Mouse (Mus musculus) heart, embryonic 10.5 days (tissue): ENCODE results near the gene Olfr155. TPM values are rescaled to one million over a fixed set of nuclear protein-coding genes. Genes with fewer than 3 reads are reported as not detected.
A peak's percentile ranks its signal among the peaks of the same experiment; 100 is the strongest.

ENCODE experiments used
- DNase-seq: peaks from one replicate; pipeline ENCODE4 v3.0.0-alpha.2; 2017; ENCODE audit warnings: low spot score
- H3K27ac ChIP-seq: fragments of 300-500 bp; sonication (generic); 2 replicates; pipeline ENCODE4 v1.5.1; 2016; ENCODE audit warnings: mild to moderate bottlenecking
- H3K27me3 ChIP-seq: fragments of 300-500 bp; sonication (generic); 2 replicates; pipeline ENCODE4 v1.6.1; 2016; ENCODE audit warnings: mild to moderate bottlenecking; ENCODE audit not compliant: poor library complexity, insufficient read depth, severe bottlenecking
- H3K36me3 ChIP-seq: fragments of 300-500 bp; sonication (generic); 2 replicates; pipeline ENCODE4 v1.6.1; 2016; ENCODE audit warnings: mild to moderate bottlenecking, moderate library complexity
- H3K4me1 ChIP-seq: fragments of 300-500 bp; sonication (generic); 2 replicates; pipeline ENCODE4 v1.6.1; 2016; ENCODE audit warnings: mild to moderate bottlenecking
- H3K4me3 ChIP-seq: fragments of 300-500 bp; sonication (generic); 2 replicates; pipeline ENCODE4 v1.5.1; 2016; ENCODE audit warnings: mild to moderate bottlenecking, moderate library complexity
- H3K9me3 ChIP-seq: fragments of 300-500 bp; sonication (generic); 2 replicates; pipeline ENCODE4 v1.6.1; 2016; ENCODE audit warnings: mild to moderate bottlenecking, moderate library complexity
- WGBS: fragments of 180-500 bp; shearing (Covaris S2); methylation state at CpG from one replicate; pipeline ENCODE4 v1.1.7; 2016; 5-methylcytosine and 5-hydroxymethylcytosine counted together
- polyA plus RNA-seq: library from polyadenylated mRNA; unstranded; fragments of >200 nt; fragmentation: Nextera tagmentation; extraction: Ambion mirVana; gene quantifications from 2 replicates; pipeline ENCODE4 v1.2.1, GENCODE M21; 2016

Gene Olfr155
- polyA plus RNA-seq: not detected in 2 replicates

DNA sequence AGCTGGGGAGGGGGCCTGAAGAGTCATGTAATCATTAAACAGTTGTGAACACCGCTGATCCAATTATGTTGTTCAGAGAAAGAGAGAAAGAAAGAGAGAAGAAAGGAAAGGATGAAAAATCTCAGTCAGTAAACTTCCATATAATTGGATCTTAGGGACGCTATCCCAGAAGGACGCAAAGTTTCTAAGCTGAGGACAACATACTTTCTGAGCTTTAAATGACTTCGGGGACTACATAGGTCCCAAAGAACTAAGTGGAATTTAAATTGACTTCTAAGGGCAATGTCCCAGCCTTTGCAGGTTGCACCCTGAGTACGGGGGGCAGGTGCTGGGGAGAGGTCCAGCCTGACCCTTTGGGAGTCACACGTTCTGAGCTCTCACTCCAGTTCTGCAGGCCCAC lies at the start of gene Olfr155:
TSS of gene Olfr155 (plus strand) at position 301 of the 400 bp plus-strand sequence.
- Histone ChIP-seq H3K27ac (no peak within 1 kb of the TSS), H3K9me3 (no peaks in the 10 kb centered on the region), H3K4me1 (peaks cover 5% of the 10 kb centered on the region; the same call in 1 of the 2 replicates), H3K27me3 (peaks cover 9% of the 10 kb centered on the region; the same call in 1 of the 2 replicates), H3K4me3 (no peak within 1 kb of the TSS), H3K36me3 (no peaks in the 10 kb centered on the region)
- no peak for DNase-seq
- WGBS: 81% methylated on average over 6 of the region's 6 CpGs

DNA sequence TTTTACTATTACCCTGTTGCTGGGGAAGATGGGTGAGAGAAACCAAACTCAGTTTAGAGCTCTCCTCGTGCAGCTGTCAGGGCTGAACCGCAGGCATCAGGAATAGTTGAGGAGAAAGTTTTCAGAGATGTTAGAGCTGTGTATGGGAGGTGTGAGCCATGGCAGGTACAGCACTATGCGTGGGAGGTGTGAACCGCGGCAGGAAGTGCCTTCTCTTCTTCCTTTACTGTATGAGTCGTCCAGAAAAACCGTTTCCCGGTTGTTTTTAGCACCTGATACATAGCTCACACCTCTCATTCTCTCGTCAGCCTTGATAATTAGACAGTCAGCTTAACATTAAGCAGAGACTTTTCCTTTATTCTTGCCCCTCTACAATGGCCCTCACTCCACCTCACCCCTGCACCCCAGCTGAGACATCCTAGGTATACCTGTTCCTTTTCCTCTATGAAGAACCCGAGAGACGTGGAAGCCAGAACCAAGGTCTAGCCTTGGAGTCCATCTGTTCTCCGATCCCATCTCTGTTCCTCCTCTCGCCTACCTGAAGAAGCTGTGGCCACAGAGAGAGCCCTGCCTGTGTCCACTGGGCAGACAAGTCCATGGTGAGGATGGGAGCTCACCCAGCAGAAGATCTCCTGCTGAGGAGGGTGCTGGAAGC lies 28.3 kb upstream of the Olfr155 start:
- Histone ChIP-seq H3K4me1 (peaks cover 7% of the 10 kb centered on the region; the same call in 1 of the 2 replicates), H3K4me3 (no peak overlapping the region), H3K27me3 (no peaks in the 10 kb centered on the region), H3K9me3 (no peaks in the 10 kb centered on the region), H3K36me3 (no peaks in the 10 kb centered on the region), H3K27ac (no peak overlapping the region)
- DNase-seq: no peak
- 65% methylated on average over 13 of the region's 13 CpGs for WGBS

DNA sequence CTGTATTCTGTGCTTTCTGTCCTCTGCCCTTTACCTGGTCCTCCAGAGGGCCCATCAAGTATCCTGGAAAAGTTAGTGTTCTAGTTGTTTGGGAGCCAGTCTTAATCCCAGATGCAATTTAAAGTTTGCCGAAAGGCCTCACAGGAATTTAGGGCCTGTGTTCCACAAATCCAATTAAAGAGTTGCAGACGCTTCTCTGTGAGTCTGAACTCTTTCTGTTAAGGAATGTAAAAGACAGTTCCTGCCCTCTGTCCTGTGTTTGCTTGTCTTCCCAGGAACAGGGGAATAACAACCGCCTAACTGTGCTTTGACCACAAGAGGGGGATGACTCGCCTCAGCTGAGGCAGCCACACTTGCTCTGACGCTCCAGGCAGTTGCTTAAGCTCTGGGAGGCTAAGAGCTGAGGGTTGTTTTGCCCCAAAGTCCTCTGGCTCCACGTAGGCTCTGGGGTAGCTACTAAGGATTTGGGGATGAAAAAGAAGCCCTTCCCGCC lies 27.5 kb upstream of the Olfr155 start, which contains the start of gene Olfr156:
TSS of gene Olfr156 (minus strand) at position 51 of the 493 bp plus-strand sequence.
- no peak for DNase-seq
- Histone ChIP-seq H3K4me1 (peaks cover 7% of the 10 kb centered on the region; the same call in 1 of the 2 replicates), H3K36me3 (no peaks in the 10 kb centered on the region), H3K9me3 (no peaks in the 10 kb centered on the region), H3K27ac (no peak within 1 kb of the TSS), H3K4me3 (no peak within 1 kb of the TSS), H3K27me3 (no peaks in the 10 kb centered on the region)
- 10% methylated on average over 7 of the region's 7 CpGs for WGBS

DNA sequence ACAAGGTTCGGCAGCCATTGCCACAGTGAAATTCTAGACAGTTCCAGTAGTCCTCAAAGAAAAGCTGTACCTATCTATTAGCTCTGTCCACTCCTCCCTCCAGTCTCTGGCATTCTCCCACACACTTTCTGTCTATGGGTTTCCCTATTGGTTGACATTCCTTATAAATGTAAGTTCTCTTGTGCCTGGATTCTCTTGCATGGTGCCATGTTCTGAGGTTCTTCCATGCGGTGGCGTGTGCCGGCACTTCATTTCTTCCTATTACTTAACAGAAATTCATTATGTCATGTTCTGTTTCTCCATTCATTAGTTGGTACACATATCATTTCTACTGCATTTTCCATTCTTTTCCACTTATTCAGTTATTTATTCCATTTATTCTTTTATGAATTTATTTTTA lies 22.6 kb upstream of the Olfr155 start:
- no peaks in the 10 kb centered on the region for H3K9me3 ChIP-seq
- WGBS: 91% methylated on average over 4 of the region's 4 CpGs
- no peaks in the 10 kb centered on the region for H3K27me3 ChIP-seq
- no peak overlapping the region for H3K27ac ChIP-seq
- 0 out of 2 replicates have a peak, but pooled peaks cover 5% of the 10 kb centered on the region for H3K4me1 ChIP-seq
- no peak overlapping the region for H3K4me3 ChIP-seq
- DNase-seq: peak; percentile 57
- H3K36me3 ChIP-seq: no peaks in the 10 kb centered on the region

- H3K27ac ChIP-seq: no peak overlapping the region
- peak; percentile 38 for DNase-seq
- H3K27me3 ChIP-seq: no peaks in the 10 kb centered on the region
- H3K4me3 ChIP-seq: no peak overlapping the region
- WGBS: 69% methylated on average over 5 of the region's 5 CpGs
- peaks cover 9% of the 10 kb centered on the region for H3K4me1 ChIP-seq
- no peaks in the 10 kb centered on the region for H3K9me3 ChIP-seq
- H3K36me3 ChIP-seq: no peaks in the 10 kb centered on the region
Measured at GRCm38 (mm10) chr4:43832031-43832430, 19.3 kb upstream of the Olfr155 start.

GRCm38 (mm10) chr4:43833752-43834151 lies 17.6 kb upstream of the Olfr155 start:
- Histone ChIP-seq H3K27me3 (no peaks in the 10 kb centered on the region), H3K9me3 (no peaks in the 10 kb centered on the region), H3K4me1 (peaks cover 20% of the 10 kb centered on the region), H3K4me3 (no peak overlapping the region), H3K27ac (no peak overlapping the region), H3K36me3 (no peaks in the 10 kb centered on the region)
- WGBS: 73% methylated on average over 5 of the region's 5 CpGs
- no peak for DNase-seq

GRCm38 (mm10) chr4:43834749-43835148 lies 16.6 kb upstream of the Olfr155 start:
- 33% methylated on average over 4 of the region's 4 CpGs for WGBS
- peaks cover 20% of the 10 kb centered on the region for H3K4me1 ChIP-seq
- H3K4me3 ChIP-seq: no peak overlapping the region
- H3K27ac ChIP-seq: no peak overlapping the region
- H3K27me3 ChIP-seq: no peaks in the 10 kb centered on the region; the same call in 1 of the 2 replicates
- H3K36me3 ChIP-seq: no peaks in the 10 kb centered on the region
- DNase-seq: no peak
- H3K9me3 ChIP-seq: no peaks in the 10 kb centered on the region

DNA sequence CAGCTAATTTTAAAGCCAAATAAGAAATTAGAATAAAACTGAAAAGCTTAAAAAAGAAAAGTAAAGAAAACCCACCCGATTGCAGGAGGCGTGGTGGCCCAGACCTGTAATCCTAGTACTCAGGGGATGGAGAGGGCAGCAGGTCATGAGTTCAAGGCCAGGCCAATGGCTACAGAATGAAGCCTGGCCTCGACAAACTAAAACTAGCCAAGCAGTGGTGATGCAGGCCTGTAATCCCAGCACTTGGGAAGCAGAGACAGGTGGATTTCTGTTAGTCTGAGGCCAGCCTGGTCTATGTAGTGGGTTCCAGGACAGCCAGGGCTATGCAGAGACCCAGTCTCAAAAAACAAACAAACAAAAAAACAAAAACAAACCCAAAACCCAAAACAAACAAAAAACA lies 13.0 kb upstream of the Olfr155 start:
- H3K9me3 ChIP-seq: no peaks in the 10 kb centered on the region
- no peak for DNase-seq
- no peaks in the 10 kb centered on the region; the same call in 1 of the 2 replicates for H3K27me3 ChIP-seq
- 65% methylated on average over 3 of the region's 3 CpGs for WGBS
- H3K4me3 ChIP-seq: no peak overlapping the region
- H3K36me3 ChIP-seq: no peaks in the 10 kb centered on the region
- peaks cover 20% of the 10 kb centered on the region for H3K4me1 ChIP-seq
- no peak overlapping the region for H3K27ac ChIP-seq

DNA sequence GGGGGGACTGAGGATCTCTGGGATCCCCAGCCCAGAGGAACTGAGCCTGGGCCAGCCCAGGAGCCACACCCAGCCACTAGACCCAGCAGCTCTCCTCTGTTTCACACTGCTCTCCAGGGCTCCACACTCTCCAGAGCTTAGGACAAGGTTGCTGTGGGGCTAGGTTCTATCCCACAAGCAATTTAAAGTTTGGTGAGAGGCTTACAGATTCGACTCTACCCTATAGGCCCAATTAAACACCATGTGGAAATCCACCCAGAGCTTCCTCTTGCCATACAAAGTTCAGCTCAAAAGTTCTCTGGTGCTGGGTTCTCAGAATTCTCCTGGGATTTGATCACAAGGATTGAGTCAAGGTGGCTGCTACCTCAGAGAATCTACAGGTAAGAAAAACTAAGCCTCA lies 11.3 kb upstream of the Olfr155 start, which contains the start of gene Olfr157:
TSS of gene Olfr157 (minus strand) at position 101 of the 400 bp plus-strand sequence.
- Histone ChIP-seq H3K27ac (no peak within 1 kb of the TSS), H3K27me3 (no peaks in the 10 kb centered on the region; the same call in 1 of the 2 replicates), H3K36me3 (no peaks in the 10 kb centered on the region), H3K4me1 (peaks cover 15% of the 10 kb centered on the region), H3K9me3 (no peaks in the 10 kb centered on the region), H3K4me3 (no peak within 1 kb of the TSS)
- DNase-seq: no peak
- 77% methylated on average over 1 of the region's 1 CpGs for WGBS

GRCm38 (mm10) chr4:43854101-43854500 lies 2.7 kb downstream of the Olfr155 start:
- no peak overlapping the region for H3K27ac ChIP-seq
- no peak for DNase-seq
- 55% methylated on average over 8 of the region's 8 CpGs for WGBS
- no peaks in the 10 kb centered on the region for H3K36me3 ChIP-seq
- H3K27me3 ChIP-seq: peaks cover 2% of the 10 kb centered on the region; the same call in 1 of the 2 replicates
- H3K4me3 ChIP-seq: no peak overlapping the region
- H3K4me1 ChIP-seq: peaks cover 5% of the 10 kb centered on the region; the same call in 1 of the 2 replicates
- H3K9me3 ChIP-seq: no peaks in the 10 kb centered on the region

- Histone ChIP-seq H3K36me3 (no peaks in the 10 kb centered on the region), H3K4me1 (peaks cover 10% of the 10 kb centered on the region), H3K27me3 (no peaks in the 10 kb centered on the region), H3K9me3 (no peaks in the 10 kb centered on the region), H3K27ac (no peak overlapping the region), H3K4me3 (no peak overlapping the region)
- whole genome bisulfite sequencing: 85% methylated on average over 10 of the region's 10 CpGs
- peak; percentile 66 for DNase-seq
Measured at GRCm38 (mm10) chr4:43859886-43860285, 8.5 kb downstream of the Olfr155 start.

GRCm38 (mm10) chr4:43860744-43861519 lies 9.6 kb downstream of the Olfr155 start:
- Histone ChIP-seq H3K36me3 (no peaks in the 10 kb centered on the region), H3K27ac (no peak overlapping the region), H3K4me1 (peaks cover 10% of the 10 kb centered on the region), H3K9me3 (no peaks in the 10 kb centered on the region), H3K4me3 (no peak overlapping the region), H3K27me3 (no peaks in the 10 kb centered on the region)
- WGBS: 14% methylated on average over 14 of the region's 14 CpGs
- DNase-seq: peak; percentile 77

DNA sequence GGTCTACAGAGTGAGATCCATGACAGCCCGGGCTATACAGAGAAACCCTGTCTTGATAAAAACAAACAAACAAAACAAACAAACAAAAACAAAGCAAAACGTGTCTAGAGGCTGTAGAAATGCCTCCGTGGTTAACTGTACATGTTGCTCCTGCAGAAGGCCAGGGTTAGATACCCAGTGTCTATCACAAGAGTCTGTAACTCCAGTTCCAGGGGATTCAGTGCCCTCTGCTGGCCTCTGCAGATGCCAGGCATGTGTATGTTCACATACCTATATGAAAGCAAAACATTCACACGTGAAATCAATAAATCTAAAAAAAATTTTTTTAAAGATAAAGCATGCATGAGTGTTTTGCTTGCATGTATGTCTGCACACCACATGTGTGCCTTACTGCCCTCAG lies 11.9 kb downstream of the Olfr155 start:
- Histone ChIP-seq H3K36me3 (no peaks in the 10 kb centered on the region), H3K4me1 (peaks cover 10% of the 10 kb centered on the region), H3K27ac (no peak overlapping the region), H3K27me3 (no peaks in the 10 kb centered on the region), H3K4me3 (no peak overlapping the region), H3K9me3 (no peaks in the 10 kb centered on the region; the same call in 1 of the 2 replicates)
- peak; percentile 50 for DNase-seq
- 61% methylated on average over 4 of the region's 4 CpGs for WGBS
